Mouse (Mus musculus): ENCODE results near the gene Josd2. TPM values are rescaled to one million over a fixed set of nuclear protein-coding genes. Genes with fewer than 3 reads are reported as not detected.

The Josd2 gene
- 10 to 100 TPM; 53.9 to 61.0 TPM for total RNA-seq (2021)
- long read RNA-seq, experiment 1, transcript Josd2-204 (5 exons, 864 nt), result major isoform, 14 of 55 reads
- long read RNA-seq, experiment 1, partial matches to known transcripts, result 16 of 55 reads
- long read RNA-seq, experiment 1, other reads (novel, unspliced or antisense), result 16 of 55 reads
- long read RNA-seq, experiment 2, partial matches to known transcripts, result 2 of 20 reads
- long read RNA-seq, experiment 2, other reads (novel, unspliced or antisense), result 9 of 20 reads

DNA sequence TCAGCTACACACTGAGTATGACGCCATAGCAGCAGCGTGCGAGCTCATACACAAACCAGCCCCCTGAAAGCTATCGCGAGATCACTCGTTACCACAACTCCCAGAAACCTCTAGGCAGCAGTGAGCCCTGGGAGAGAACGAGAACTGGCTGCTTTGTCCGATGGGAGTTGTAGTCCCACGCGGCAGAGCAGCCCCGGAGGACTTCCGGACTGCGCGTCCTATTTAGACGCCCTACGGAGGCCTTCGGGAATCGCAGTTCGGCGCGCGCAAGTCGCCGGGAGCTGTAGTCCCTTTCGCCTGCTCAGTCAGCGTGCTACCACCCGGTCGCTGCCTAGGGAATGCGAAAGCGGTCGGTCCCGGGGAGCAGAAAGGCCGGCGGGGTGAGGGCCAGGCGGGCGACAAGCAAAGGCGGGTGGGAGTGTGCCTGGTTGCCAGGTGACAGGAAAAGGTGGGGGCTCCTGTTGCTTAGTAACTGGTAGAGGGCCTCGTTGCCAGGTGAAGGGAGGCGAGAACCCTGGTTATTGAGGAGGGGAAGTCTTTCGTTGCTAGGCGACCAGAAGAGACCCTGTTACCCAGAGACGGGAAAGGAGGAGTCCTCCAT is at the start of gene Josd2:
TSS of gene Josd2 (plus strand) at position 170 of the 601 bp plus-strand sequence.
- peak; percentile 94 for DNase-seq

GRCm38 (mm10) chr7:44427666-44428065 is 40.1 kb upstream of the Josd2 start:
- no peak for DNase-seq

DNA sequence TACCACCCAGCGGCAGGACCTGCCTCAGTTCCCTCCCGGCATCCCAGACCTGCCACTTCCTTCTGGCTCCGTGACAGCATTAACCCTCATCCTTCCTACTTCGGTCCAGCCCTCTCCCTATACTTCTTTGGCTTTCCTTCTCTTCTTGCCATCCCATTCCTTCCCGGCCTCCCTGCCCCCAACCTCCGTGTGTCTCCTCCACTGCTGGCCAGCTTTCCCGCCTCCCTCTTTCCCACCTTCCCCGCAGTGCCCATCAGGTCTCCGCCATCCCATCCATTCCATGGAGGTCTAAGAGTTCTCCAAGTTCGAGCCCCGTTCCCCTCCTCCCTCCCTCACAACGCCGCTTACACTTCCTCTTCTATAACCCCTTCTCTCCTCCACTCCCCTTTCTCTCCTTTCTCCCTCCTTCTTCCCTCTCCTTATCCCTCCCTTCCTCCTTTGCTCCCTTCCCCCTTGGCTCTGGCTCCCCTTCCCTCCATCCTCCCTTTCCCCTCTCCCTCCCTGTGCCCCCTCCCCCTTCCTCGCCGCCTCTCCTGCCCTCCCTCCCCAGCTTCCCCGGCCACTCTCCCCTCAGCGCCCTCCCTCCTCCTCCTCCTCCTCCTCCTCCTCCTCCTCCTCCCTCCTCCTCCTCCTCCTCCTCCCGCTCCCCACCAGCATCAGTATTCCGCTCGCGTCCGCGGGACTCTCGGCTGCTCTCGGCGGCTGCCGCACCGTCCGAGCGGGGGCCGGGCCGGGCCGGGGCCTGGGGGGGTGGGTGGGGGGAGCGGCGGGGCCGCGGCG is 39.4 kb upstream of the Josd2 start:
- DNase-seq, result no peak

- no peak for DNase-seq
Observed at GRCm38 (mm10) chr7:44428968-44429521, 38.7 kb upstream of the Josd2 start, which contains the start of gene Lrrc4b. TSS of gene Lrrc4b (plus strand) at chr7:44429018.

DNA sequence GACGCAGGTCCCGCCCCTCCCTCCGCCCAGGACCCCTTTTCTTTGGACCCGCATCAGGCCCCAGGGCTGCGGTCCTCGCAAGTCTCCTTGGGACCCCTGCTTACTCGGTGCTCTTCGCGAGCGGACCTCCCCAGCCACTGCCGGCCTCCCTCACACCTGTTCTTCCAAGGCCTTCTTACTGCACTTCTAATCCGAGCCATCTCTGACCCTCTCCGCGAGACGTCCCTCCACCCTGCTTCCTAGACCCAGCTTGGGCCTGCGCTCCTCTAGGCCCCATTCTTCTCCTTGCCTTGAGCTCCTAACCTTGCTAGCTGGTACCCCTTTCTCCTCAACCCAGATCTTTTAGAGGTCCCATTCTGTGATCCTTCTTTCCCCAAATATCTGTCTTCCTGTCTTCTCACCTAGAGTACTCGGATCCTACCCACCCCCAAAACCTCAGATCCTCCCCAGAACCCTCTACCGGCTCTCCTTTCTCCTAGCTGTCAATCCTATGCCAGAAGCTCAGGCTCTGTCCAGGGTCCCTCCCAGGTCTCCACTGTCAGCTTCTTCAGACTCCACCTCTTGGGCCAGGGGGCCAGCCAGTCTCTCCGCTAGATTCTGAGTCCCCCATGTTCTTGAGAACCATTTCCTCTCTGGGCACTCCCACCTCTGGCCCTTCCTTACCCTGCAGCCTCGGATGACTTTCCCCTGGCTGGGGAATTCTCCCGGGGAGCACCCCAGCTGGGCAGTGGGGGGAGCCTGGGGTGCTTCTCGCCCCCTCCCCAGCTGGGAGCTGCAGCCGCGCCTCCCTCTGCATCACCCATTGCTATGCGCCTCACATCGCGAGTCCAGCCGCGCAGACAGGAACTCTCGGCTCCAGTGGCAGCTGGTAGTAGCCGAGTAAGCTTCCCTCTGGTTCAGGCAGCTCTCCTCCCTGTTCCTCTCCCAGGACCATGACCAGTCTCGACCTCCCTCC is 38.0 kb upstream of the Josd2 start:
- no peak for DNase-seq

DNA sequence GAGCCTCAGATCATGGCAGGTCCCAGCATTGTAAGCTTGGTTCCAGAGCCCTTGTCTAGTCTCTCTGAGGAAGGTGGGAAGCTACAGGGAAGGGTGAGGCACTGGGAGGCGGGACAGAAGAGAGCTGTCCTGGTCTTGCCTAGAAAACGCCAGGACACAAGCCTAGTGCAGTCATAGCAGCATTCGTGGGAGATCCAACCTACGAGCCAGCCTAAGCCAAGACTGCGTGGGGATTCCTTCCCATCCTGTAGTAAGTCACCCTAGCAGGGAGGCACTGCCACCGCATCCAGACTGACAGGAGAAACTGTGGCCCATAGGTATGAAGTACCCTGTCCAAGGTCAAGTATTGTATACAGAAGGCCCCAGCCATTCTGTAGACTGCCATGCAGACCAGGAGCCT is 35.2 kb upstream of the Josd2 start:
- no peak for DNase-seq

DNA sequence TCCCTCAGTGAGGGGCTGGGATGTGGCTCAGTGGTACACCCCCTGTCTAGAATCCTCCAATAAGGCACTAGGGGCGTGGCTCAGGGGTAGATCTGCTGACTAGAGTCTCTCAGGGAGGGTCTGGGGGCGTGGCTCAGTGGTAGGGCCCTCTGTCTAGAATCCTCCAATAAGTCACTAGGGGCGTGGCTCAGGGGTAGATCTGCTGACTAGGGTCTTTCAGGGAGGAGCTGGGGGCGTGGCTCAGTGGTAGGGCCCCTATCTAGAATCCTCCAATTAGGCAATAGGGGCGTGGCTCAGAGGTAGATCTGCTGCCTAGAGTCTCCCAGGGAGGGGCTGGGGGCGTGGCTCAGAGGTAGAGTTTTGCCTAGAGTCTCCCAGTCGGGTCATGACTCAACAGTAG is 34.4 kb upstream of the Josd2 start:
- no peak for DNase-seq

- DNase-seq, result no peak
Observed at GRCm38 (mm10) chr7:44434089-44434488, 33.7 kb upstream of the Josd2 start.

DNA sequence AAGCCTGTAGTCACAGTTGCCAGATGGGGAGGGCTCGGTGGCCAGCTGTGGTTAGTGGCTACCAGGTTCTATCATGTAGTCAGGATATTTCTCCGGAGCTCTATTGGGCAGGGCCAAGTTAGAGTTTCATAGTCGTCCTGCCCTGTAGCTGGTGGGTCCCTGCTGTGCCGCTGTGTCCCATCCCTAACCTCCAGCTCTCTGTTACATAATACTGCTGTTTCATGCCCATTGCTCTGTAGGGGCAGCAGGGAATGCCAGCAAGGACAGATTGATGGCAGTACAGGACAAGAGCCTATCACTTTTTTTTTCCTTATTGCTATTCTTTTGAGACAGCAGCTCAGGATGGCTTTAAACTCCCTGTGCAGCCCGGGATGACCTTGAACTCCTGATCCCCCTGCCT is 32.0 kb upstream of the Josd2 start:
- no peak for DNase-seq

DNA sequence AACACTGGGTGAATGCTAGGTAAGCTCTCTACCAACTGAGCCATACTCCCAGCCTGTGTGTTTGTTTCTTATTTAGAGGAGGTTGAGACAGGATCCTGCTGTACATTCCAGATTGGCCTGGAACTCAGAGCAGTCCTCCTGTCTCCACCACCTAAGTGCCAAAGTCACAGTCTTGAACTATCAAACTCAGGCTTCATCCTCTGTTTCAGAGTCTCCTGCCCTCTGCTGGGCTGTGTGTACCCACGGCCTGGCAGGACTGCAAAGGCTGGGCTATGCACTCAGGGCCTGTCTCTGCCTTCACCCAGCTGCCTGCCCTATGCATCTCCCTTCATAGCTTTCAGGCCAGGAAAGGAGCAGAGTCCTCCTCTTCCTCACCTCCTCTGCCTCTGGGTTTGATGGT is 31.5 kb upstream of the Josd2 start:
- no peak for DNase-seq

DNA sequence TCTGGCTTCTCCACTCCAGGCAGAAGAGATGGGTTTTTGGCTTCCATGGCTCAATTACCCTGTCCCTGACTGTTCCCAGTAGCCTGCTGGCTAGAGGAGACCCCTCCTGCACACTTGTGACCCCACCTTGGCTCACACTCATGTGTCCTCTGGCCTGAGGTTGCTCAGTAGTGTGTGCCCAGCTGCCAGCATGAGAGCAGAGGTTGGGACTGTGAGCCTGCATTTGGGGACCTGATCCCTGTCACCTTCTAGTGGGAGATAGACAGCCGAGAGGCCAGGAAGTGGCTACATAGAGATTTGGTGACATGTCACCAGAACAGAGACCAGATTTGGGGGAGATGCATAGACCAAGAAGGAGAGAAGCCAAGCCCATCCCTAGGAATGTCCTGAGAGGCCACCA is 30.6 kb upstream of the Josd2 start:
- no peak for DNase-seq

- DNase-seq, result no peak
Observed at GRCm38 (mm10) chr7:44437933-44438332, 29.8 kb upstream of the Josd2 start.

- no peak for DNase-seq
Observed at GRCm38 (mm10) chr7:44439696-44440095, 28.1 kb upstream of the Josd2 start.

DNA sequence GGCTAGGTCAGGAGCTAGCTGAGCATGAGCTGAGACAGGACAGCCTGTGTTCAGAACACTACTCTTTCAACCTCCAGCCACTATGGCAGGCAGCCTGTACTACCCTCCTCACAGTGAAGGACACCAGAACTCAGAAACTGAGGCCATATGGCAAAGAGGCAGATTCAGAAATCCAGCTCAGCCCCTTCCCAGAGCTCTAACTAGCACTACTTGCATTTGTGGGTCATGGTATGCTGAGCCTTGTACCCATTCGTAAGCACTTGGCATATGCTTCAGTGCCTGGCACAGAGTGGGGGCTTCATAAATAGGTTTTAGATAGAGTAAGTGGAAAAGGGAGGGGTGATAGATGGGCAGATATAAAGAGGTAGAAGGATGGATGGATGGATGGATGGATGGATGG is 27.3 kb upstream of the Josd2 start:
- no peak for DNase-seq

- DNase-seq, result no peak
Observed at GRCm38 (mm10) chr7:44441180-44441579, 26.6 kb upstream of the Josd2 start.

DNA sequence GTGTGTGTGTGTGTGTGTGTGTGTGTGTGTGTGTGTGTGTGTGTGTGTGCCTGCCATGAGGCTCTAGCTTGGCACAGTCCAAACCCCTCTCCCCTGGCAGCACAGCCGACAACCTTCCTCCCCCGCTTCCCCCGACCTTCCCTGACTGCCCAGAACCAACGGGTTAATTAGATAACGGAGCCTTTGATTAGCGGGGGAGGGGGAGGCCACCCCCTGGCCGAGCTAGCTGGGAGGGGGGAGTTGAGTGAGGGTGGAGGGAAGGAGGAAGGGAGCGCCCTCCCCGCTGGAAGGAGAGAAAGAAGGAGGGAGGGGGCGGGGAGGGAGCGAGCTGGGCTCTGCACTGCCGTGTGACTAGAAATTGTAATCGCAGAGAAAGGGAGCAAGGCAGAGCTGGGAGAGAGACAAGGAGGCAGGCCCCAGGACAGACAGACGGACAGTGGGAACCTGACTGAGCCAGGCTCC is 26.1 kb upstream of the Josd2 start:
- DNase-seq, result no peak

DNA sequence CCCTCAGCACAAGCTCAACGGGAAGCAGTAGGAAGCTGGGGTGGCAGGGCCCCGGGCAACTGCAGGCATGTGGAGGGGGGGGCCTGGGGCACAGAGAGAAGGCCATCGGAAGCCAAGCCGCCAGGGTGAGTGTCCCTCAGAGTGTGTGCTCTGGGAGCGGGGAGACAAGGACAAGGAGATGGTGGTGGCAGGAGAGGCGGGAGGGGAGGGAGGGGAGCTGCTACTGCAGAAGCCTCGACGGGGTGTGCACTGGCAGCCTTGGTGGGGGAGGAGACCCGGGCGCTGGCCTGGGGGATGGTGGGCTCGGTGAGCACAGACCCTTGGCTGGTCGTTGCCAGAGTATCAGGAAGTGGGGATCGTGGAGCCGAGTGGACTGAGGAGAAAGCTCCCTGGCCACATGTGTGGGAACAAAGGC is 25.4 kb upstream of the Josd2 start:
- no peak for DNase-seq

GRCm38 (mm10) chr7:44443268-44444173 is 24.3 kb upstream of the Josd2 start:
- no peak for DNase-seq

DNA sequence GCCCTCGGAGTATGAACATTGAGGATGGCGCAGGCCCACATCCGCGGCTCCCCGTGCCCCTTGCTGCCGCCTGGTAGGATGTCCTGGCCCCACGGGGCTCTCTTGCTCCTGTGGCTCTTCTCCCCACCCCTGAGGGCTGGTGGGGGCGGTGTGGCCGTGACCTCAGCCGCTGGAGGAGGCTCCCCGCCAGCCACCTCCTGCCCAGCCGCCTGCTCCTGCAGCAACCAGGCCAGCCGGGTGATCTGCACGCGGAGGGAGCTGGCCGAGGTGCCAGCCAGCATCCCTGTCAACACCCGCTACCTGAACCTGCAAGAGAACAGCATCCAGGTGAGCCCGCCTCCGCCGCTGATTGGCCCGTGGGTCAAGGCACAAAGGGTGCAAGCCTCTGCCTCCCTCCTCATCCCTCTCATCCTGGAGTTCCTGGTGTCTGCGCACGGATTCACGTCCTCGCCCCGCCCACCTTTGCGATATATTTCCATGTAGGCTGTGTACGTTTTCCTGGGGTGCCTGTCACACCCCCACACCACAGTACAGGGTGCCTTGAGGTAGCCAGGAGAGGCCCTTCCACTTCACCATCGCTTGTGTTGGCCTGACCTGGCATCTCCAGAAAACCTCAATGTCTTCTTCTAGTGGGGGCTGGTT is 22.8 kb upstream of the Josd2 start:
- DNase-seq, result no peak

DNA sequence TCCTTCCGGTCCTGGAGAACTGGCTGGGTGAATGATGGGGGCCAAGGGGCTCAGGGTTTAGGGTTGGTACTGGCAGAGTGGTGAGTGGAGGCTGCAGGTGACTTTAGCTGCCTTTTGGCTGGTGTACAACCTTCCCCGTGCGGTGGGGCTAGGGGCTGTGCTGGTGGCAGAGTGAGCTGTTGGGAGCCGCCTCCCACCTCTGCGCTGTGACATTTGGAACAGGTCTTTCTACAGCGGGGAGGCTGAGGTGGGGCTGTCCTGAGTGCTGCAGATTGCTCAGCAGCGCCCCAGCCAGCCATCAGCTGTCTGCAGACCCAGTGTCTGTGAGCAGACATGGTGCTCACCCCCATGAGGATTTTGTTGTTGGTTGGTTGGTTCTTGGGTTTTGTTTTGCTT is 22.3 kb upstream of the Josd2 start:
- no peak for DNase-seq

All from adrenal gland, postnatal 36 days (tissue).